22 mouse cellular contexts compared by ENCODE assay signal in the genomic region with DNA sequence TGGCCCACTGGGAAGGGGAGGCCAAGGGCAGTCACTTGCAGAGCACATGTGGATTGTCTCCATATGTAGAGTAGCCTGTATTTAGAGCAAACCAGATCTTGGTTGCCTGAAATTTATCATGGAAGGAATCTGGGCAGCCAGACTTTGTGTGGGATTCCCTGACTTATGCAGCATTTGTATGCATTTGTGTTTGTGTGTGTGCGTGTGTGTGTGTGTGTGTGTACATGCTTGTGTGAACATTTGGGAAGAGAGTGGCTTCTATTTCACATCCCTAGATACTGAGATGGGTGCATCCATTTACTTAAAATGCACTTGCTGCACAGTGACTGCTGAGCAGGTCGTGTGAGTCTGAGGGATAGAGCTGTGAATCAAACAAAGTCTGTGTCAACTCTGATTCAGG.
"Had no signal": no experiment of that assay in that cellular context is flagged by ENCODE, and none has a peak within 500 bp of the region (broad histone marks: within the 10 kb centered on the region; RNA-seq: fewer than 3 reads in every experiment).

No protein-coding gene starts in this region.

- H3K27ac ChIP-seq: gastrocnemius, adult 2 months; heart, embryonic 10.5 days; hindbrain, embryonic 10.5 days; hindbrain, embryonic 12.5 days; hindbrain, embryonic 14.5 days; intestine, embryonic 15.5 days; left cerebral cortex, adult 2 months; limb, embryonic 10.5 days; limb, embryonic 12.5 days; liver, embryonic 13.5 days had no signal

- H3K4me3 ChIP-seq: gastrocnemius, adult 2 months; heart, embryonic 10.5 days; heart, embryonic 12.5 days; hindbrain, embryonic 10.5 days; hindbrain, embryonic 12.5 days; intestine, embryonic 15.5 days; left cerebral cortex, adult 2 months; limb, embryonic 10.5 days; limb, embryonic 12.5 days; liver, embryonic 13.5 days had no signal

- DNase-seq: gastrocnemius, adult 2 months; gastrocnemius, postnatal 10 days; gastrocnemius, postnatal 25 days; heart, adult 18-20 months; heart, postnatal 10 days; heart, postnatal 4 days; kidney, adult 18-20 months; kidney, adult 8-10 months; kidney, postnatal 10 days; kidney, postnatal 25 days; kidney, postnatal 4 days; liver; liver, embryonic 13.5 days had no signal
